Mouse (Mus musculus) heart, embryonic 10.5 days (tissue): ENCODE results near the gene Coil. TPM values are rescaled to one million over a fixed set of nuclear protein-coding genes. Genes with fewer than 3 reads are reported as not detected.

ENCODE experiments used
- DNase-seq: peaks from one replicate; pipeline ENCODE4 v3.0.0-alpha.2; 2017; ENCODE audit warnings: low spot score
- H3K27ac ChIP-seq: fragments of 300-500 bp; sonication (generic); 2 replicates; pipeline ENCODE4 v1.5.1; 2016; ENCODE audit warnings: mild to moderate bottlenecking
- H3K27me3 ChIP-seq: fragments of 300-500 bp; sonication (generic); 2 replicates; pipeline ENCODE4 v1.6.1; 2016; ENCODE audit warnings: mild to moderate bottlenecking; ENCODE audit not compliant: poor library complexity, insufficient read depth, severe bottlenecking
- H3K36me3 ChIP-seq: fragments of 300-500 bp; sonication (generic); 2 replicates; pipeline ENCODE4 v1.6.1; 2016; ENCODE audit warnings: mild to moderate bottlenecking, moderate library complexity
- H3K4me1 ChIP-seq: fragments of 300-500 bp; sonication (generic); 2 replicates; pipeline ENCODE4 v1.6.1; 2016; ENCODE audit warnings: mild to moderate bottlenecking
- H3K4me3 ChIP-seq: fragments of 300-500 bp; sonication (generic); 2 replicates; pipeline ENCODE4 v1.5.1; 2016; ENCODE audit warnings: mild to moderate bottlenecking, moderate library complexity
- H3K9me3 ChIP-seq: fragments of 300-500 bp; sonication (generic); 2 replicates; pipeline ENCODE4 v1.6.1; 2016; ENCODE audit warnings: mild to moderate bottlenecking, moderate library complexity
- WGBS: fragments of 180-500 bp; shearing (Covaris S2); methylation state at CpG from one replicate; pipeline ENCODE4 v1.1.7; 2016; 5-methylcytosine and 5-hydroxymethylcytosine counted together
- polyA plus RNA-seq: library from polyadenylated mRNA; unstranded; fragments of >200 nt; fragmentation: Nextera tagmentation; extraction: Ambion mirVana; gene quantifications from 2 replicates; pipeline ENCODE4 v1.2.1, GENCODE M21; 2016

Gene Coil
- polyA plus RNA-seq, 1 experiment from 2014 or later: 19.2 TPM

DNA sequence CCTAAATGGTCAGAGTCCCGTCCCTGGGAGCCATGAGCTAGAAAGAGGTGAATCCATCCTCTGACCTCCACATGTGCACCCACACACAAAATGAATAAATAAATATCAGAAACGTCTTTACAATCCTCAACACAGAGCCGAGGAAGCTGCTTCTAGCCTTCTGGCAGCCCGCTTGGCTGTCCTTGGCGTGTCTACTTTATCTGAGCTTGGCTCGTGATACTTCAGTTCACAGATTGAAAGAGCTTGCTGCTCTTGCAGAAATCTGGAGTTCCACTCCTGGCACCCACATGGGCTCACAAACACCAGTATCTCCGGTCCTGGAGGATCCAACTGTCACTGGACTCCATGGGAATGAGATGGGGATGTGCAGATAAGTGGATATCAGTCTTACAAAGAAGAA lies 51.6 kb downstream of the Coil start:
- H3K27ac ChIP-seq: no peak overlapping the region
- peaks cover 13% of the 10 kb centered on the region for H3K36me3 ChIP-seq
- peaks cover 33% of the 10 kb centered on the region for H3K4me1 ChIP-seq
- 65% methylated on average over 7 of the region's 7 CpGs for WGBS
- no peaks in the 10 kb centered on the region for H3K27me3 ChIP-seq
- H3K4me3 ChIP-seq: no peak overlapping the region
- no peak for DNase-seq
- H3K9me3 ChIP-seq: no peaks in the 10 kb centered on the region

DNA sequence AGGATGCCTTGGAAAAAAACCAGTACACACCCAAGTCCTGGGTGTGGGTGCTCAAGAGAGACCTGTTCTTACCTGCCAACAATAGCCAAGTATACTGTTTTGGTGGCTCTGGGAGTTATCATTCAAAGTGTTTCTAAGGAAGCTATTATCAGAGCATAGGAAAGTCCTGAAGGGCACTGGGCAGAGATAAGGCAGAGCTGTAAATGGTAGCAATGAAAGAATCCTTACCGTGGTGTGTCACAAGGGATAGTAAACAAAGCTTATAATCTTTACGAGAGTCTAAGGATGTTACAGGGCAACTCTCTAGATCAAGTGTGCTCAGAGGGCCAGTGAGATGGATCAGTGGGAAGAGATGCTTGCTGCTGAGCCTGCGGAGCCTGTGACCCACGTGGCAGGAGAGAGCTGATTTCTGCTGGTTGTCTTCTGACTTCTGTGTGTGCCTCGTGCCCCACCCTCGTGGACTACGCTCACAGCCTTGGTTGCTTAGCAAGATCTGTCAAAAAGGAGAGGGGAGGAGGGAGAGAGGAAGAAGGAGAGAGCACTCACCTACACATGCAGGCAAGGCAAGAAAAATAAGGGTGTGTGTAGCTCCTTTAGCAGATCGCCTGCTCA lies 52.2 kb downstream of the Coil start:
- peaks cover 9% of the 10 kb centered on the region; the same call in 1 of the 2 replicates for H3K36me3 ChIP-seq
- no peaks in the 10 kb centered on the region for H3K9me3 ChIP-seq
- H3K4me1 ChIP-seq: peaks cover 33% of the 10 kb centered on the region
- WGBS: 38% methylated on average over 8 of the region's 8 CpGs
- DNase-seq: no peak
- H3K27me3 ChIP-seq: no peaks in the 10 kb centered on the region
- H3K27ac ChIP-seq: no peak overlapping the region; the same call in 1 of the 2 replicates
- H3K4me3 ChIP-seq: no peak overlapping the region

DNA sequence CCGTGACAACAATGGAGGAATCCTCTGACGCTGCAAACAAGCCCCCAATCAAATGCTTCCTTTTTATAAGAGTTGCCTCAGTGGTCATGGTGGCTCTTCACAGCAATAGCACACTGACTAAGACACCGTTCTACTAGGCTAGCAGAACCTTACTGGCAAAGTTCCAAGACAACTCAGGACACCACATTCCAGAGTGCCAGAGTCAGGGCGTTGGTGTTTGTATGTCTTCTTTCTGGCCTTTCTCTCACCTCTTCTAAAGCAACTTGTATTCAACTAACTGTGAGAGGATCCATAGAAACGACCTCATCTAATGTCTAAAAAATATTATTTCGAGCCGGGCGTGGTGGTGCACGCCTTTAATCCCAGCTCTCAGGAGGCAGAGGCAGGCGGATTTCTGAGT lies 53.4 kb downstream of the Coil start:
- WGBS: 67% methylated on average over 10 of the region's 10 CpGs
- Histone ChIP-seq H3K9me3 (no peaks in the 10 kb centered on the region), H3K36me3 (0 out of 2 replicates have a peak, but pooled peaks cover 2% of the 10 kb centered on the region), H3K4me3 (no peak overlapping the region), H3K27ac (no peak overlapping the region), H3K27me3 (no peaks in the 10 kb centered on the region), H3K4me1 (peaks cover 37% of the 10 kb centered on the region)
- DNase-seq: no peak

DNA sequence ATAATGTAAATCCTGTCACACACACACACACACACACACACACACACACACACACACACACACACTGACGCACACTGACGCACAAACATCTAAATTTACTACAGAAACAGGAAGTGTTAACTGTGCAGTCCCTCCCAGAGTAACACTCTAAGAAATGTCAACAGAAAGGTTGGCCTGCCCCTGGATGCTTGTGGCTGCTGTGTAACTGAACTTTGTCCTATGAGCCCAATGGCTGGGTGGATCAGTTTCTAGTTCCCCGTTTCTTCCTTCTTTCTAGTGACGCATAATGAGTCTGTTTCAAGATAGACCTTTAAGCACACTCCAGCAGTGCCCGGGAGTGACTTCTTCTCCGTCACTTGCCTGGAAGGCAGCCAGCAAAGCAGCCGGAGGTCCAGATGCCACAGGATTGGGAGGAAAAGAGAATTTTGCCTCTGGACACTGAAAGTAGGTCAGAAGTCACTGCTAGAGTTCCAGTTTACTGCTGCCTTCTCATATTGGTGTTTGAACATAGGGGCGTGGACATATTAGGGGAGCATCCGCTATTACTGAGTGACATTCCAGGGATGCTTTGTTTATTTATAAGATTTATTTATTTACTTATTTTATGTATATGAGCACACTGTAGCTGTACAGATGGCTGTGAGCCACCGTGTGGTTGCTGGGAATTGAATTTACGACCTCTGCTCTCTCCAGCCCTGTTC lies 54.3 kb downstream of the Coil start:
- Histone ChIP-seq H3K9me3 (no peaks in the 10 kb centered on the region), H3K36me3 (no peaks in the 10 kb centered on the region), H3K4me3 (no peak overlapping the region), H3K27ac (peak overlapping the region; percentile 54; the same call in 1 of the 2 replicates), H3K4me1 (peaks cover 45% of the 10 kb centered on the region), H3K27me3 (no peaks in the 10 kb centered on the region)
- DNase-seq: no peak
- 63% methylated on average over 11 of the region's 11 CpGs for WGBS

DNA sequence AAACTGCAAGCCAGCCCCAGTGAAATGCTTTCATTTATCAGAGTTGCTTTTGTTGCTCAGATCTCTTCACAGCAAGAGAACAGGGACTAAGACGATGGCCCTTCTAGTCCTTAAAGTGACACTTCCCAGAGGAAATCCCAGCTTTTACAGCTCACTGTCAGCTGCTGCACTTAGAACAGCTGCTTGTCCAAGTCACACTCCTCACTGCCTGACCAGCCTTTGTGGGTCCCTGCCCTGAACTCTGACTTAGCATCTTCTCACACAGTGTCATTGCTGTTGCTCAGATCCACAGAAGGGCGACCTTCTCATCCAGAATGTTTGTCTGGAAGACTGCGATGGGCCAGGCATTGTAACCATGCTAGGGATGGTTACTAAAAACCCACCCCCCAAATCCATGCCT lies 55.6 kb downstream of the Coil start:
- no peak overlapping the region for H3K27ac ChIP-seq
- no peaks in the 10 kb centered on the region for H3K27me3 ChIP-seq
- H3K36me3 ChIP-seq: no peaks in the 10 kb centered on the region
- DNase-seq: no peak
- no peaks in the 10 kb centered on the region for H3K9me3 ChIP-seq
- peaks cover 42% of the 10 kb centered on the region for H3K4me1 ChIP-seq
- no peak overlapping the region for H3K4me3 ChIP-seq
- WGBS: 72% methylated on average over 3 of the region's 3 CpGs

DNA sequence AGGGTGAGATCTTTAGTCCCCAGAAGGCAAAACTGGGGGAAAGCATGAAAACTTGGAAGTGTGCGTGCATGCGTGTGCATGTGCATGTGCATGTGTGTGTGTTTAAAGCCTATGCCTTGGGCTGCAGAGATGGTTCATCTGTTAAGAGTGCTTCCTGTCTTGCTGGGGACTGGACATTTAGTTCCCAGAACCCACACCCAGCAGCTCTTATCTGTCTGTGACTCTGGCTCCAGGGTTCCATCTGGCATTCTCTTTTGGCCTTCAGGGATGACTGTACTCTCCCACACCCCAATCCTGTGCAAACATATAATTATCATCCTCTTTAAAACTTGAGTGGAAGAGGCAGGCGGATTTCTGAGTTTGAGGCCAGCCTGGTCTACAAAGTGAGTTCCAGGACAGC lies 56.1 kb downstream of the Coil start:
- no peaks in the 10 kb centered on the region for H3K27me3 ChIP-seq
- peaks cover 36% of the 10 kb centered on the region for H3K4me1 ChIP-seq
- H3K4me3 ChIP-seq: no peak overlapping the region
- DNase-seq: no peak
- H3K36me3 ChIP-seq: no peaks in the 10 kb centered on the region
- no peaks in the 10 kb centered on the region for H3K9me3 ChIP-seq
- WGBS: 95% methylated on average over 3 of the region's 3 CpGs
- no peak overlapping the region for H3K27ac ChIP-seq

DNA sequence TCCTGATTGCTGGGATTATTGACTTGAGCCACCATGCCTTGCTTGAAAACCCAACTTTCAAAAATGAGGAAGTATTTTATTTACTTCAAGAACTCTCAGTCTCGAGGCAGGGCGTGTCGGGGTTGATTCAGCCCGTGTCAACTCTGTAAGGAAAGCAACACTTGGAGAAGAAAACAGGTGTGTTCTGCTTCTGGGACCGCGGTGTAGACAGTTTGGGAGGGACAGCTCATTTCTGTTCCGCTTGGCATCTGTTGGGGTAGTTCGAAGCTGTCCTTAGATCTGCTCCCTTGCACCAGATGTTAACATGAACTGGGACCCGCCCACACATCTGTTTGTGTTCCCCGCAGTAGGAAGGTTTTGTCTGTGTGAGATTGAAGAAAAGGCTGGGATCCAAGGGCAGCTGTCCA lies 57.9 kb downstream of the Coil start:
- H3K27me3 ChIP-seq: no peaks in the 10 kb centered on the region
- H3K4me3 ChIP-seq: no peak overlapping the region
- WGBS: 78% methylated on average over 10 of the region's 10 CpGs
- no peaks in the 10 kb centered on the region for H3K9me3 ChIP-seq
- no peak for DNase-seq
- peaks cover 23% of the 10 kb centered on the region for H3K4me1 ChIP-seq
- no peak overlapping the region for H3K27ac ChIP-seq
- H3K36me3 ChIP-seq: no peaks in the 10 kb centered on the region

DNA sequence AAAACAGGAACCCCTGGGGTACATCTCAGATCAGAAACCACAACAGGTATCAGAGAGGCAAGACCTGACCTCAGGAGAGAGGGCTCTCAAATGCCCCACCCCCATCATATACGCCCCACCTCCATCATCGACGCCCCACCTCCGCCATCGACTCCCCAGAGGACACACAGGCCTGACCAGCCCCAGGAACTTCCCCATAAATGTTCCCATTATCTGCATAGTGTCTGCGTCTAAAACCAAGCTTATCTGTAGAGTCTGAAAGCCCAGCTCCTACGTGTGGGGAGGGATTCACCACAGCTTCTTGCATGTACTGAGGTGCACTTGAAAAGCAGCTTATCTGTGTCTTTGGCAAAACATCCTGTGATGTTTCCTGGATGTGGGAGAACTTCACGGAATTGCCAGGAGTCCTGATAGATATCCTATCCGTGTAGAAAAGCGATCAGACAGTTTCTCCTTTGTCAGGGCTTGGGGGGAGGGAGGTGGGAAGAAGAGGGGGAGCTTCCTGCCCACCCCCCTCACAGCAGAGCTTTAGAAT lies 58.9 kb downstream of the Coil start:
- no peaks in the 10 kb centered on the region for H3K9me3 ChIP-seq
- no peak overlapping the region for H3K4me3 ChIP-seq
- no peaks in the 10 kb centered on the region for H3K36me3 ChIP-seq
- H3K27me3 ChIP-seq: no peaks in the 10 kb centered on the region
- H3K4me1 ChIP-seq: peaks cover 19% of the 10 kb centered on the region
- no peak for DNase-seq
- peak overlapping the region; percentile 36 for H3K27ac ChIP-seq
- 19% methylated on average over 10 of the region's 10 CpGs for WGBS

DNA sequence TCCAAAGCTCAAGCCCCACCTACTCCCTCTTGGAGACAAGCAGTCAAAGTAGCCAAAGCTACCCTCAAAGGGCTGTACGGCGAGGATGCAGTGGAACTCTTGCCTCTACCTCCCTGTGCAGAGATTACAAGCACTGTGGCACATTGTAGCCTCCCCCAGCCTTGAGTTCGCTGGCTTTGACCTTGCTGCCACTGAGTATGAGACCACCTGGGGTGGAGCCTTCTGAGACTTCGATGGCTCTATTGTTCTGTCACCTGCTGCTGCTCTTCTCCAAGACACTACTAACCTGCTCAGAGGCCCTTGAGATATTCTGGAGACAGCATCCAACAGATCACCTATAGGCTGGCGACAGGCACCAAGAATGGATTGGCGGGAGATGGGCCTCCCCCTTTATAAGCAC lies 60.5 kb downstream of the Coil start:
- Histone ChIP-seq H3K4me3 (no peak overlapping the region), H3K4me1 (peaks cover 14% of the 10 kb centered on the region), H3K9me3 (no peaks in the 10 kb centered on the region), H3K36me3 (no peaks in the 10 kb centered on the region), H3K27me3 (no peaks in the 10 kb centered on the region), H3K27ac (no peak overlapping the region)
- DNase-seq: no peak
- 77% methylated on average over 6 of the region's 6 CpGs for WGBS

DNA sequence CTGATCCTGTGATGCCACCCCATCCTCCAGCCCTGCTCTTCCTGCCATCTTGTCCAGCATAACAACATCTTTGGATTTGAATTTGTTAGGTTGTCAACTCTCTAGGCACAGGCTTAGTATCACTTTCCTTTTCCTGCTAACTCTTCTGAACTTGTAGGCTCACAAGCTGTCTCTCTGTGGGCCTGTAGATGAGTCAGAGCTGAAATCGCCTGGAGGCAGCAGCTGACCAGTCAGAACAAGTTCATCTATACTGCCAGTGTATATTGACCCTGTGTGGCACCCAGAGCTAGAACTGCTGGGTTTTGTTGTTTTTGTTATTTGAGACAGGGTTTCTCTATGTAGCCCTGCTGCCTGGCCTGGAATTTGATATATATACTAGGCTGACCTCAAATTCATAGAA lies 61.1 kb downstream of the Coil start:
- WGBS: 68% methylated on average over 1 of the region's 1 CpGs
- H3K4me1 ChIP-seq: peaks cover 14% of the 10 kb centered on the region
- no peaks in the 10 kb centered on the region for H3K9me3 ChIP-seq
- DNase-seq: no peak
- no peaks in the 10 kb centered on the region for H3K27me3 ChIP-seq
- H3K36me3 ChIP-seq: no peaks in the 10 kb centered on the region
- no peak overlapping the region for H3K27ac ChIP-seq
- H3K4me3 ChIP-seq: no peak overlapping the region

DNA sequence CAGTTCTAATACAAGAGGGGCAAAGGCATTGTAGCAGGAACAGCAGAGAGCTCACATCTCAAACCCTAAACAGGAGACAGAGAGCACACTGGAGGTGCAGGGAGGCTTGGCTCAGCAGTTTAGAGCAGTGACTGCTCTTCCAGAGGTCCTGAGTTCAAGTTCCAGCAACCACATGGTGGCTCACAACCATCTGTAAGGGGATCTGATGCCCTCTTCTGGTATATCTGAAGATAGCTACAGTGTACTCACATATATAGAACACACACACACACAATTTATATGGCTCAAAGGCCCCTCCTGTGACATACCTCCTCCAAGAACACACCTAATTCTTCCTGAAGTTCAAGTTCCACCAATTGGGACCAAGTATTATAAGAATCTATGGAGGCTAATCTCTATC lies 64.5 kb downstream of the Coil start:
- Histone ChIP-seq H3K27me3 (no peaks in the 10 kb centered on the region), H3K4me1 (no peaks in the 10 kb centered on the region), H3K4me3 (no peak overlapping the region), H3K9me3 (no peaks in the 10 kb centered on the region), H3K27ac (no peak overlapping the region), H3K36me3 (peaks cover 14% of the 10 kb centered on the region; the same call in 1 of the 2 replicates)
- no peak for DNase-seq

DNA sequence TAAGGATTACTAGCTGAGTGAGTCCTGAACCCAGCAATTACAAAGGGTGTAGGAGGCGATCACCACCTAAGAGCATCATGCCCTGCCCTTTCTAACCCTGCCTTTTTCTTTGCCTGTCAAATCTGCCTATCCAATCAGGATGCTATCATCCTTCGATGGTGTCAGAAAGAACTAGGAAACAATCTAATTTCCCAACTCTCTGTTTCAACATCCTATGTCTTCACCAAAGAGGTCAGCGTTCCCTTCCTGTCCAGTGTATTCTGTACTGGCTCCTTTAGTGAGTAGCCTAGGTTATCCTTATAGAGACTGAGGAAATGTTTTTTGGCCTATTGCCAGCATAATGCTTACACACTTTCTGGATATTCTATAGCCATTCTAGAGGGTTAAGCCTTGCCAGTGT lies 65.5 kb downstream of the Coil start:
- no peak for DNase-seq
- H3K27ac ChIP-seq: no peak overlapping the region
- no peak overlapping the region for H3K4me3 ChIP-seq
- H3K4me1 ChIP-seq: no peaks in the 10 kb centered on the region
- peaks cover 23% of the 10 kb centered on the region for H3K36me3 ChIP-seq
- H3K27me3 ChIP-seq: no peaks in the 10 kb centered on the region
- 80% methylated on average over 3 of the region's 3 CpGs for WGBS
- H3K9me3 ChIP-seq: no peaks in the 10 kb centered on the region

DNA sequence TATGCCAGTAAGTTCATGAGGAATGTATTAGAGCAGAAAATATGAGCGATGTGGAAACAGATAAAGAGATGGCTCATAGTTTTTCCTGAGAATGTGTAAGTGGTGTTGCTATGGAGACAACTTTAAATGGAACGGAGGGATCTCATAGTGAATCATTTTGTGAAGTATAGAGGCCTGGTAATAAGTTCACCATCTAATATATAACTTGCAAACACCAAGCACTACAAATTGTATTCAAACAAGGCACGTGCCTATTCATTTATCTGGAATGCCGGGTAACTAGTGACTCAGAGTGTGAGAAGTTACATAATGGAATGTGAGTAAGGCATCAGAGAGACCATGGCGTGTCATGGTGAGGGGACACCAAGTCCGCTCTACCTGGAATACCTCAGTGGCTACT lies 68.4 kb downstream of the Coil start:
- H3K27ac ChIP-seq: no peak overlapping the region
- no peak overlapping the region for H3K4me3 ChIP-seq
- WGBS: 94% methylated on average over 6 of the region's 6 CpGs
- DNase-seq: no peak
- H3K4me1 ChIP-seq: no peaks in the 10 kb centered on the region
- H3K9me3 ChIP-seq: no peaks in the 10 kb centered on the region
- peaks cover 49% of the 10 kb centered on the region for H3K36me3 ChIP-seq
- H3K27me3 ChIP-seq: no peaks in the 10 kb centered on the region
